Mouse (Mus musculus) erythroblast, embryonic 14.5 days (primary cell): ENCODE measurements at regions not wholly inside any gene's neighbourhood (a gene's known extent, or its start where the extent isn't known, plus 50 kb on each side); places are given as distances from the start of the nearest gene placed in this dataset.

Experiments
- H3K27me3 ChIP-seq: 2 replicates; pipeline ENCODE4 v1.6.1; 2012; ENCODE audit warnings: inconsistent platforms; ENCODE audit not compliant: control insufficient read depth
- H3K36me3 ChIP-seq: 2 replicates; pipeline ENCODE4 v1.6.1; 2012; ENCODE audit warnings: mild to moderate bottlenecking, inconsistent platforms; ENCODE audit not compliant: control insufficient read depth
- H3K4me1 ChIP-seq: 2 replicates; pipeline ENCODE4 v1.6.1; 2012; ENCODE audit warnings: inconsistent platforms; ENCODE audit not compliant: control insufficient read depth
- H3K4me3 ChIP-seq: replicated peaks from 2 replicates; pipeline ENCODE3; 2012; ENCODE audit warnings: moderate library complexity, mild to moderate bottlenecking, inconsistent platforms
- H3K9me3 ChIP-seq: 2 replicates; pipeline ENCODE4 v1.6.1; 2012; ENCODE audit warnings: low read length, inconsistent platforms, mixed read lengths; ENCODE audit not compliant: control insufficient read depth
- GATA1 ChIP-seq: IDR thresholded peaks from 2 replicates; pipeline ENCODE4 v1.6.1; 2012; ENCODE audit warnings: low read length, inconsistent platforms, mixed read lengths
- TAL1 ChIP-seq: IDR thresholded peaks from 3 replicates; pipeline ENCODE4 v1.6.1; 2012; ENCODE audit warnings: low read length, inconsistent platforms, mixed read lengths

DNA sequence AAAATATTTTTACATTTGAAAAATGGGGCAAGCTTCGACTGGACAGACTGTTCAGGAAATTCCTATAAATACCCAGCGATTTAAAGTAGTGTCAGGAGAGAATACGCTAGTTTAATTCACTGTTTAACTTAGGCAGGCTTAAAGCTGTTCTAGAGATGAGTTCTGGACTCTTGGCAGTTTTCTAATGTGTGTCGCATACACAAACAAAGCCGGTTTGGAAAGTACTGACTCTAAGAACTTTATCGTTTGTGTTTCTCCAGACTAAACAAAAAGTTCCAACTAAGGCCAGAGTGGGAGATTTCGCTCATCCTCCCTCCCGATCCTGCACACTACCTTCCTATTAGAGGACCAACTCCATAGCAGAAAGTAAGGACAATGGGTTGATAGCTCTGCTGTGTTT is 201.7 kb upstream of the Map3k1 start:
- Histone ChIP-seq H3K36me3 (peaks cover 2% of the 10 kb centered on the region; the same call in 1 of the 2 replicates), H3K27me3 (peaks cover 48% of the 10 kb centered on the region), H3K9me3 (peaks cover 12% of the 10 kb centered on the region), H3K4me3 (no peak overlapping the region), H3K4me1 (peaks cover 39% of the 10 kb centered on the region)
- TF ChIP-seq GATA1 (no peak), TAL1 (no peak)

- H3K27me3 ChIP-seq: peaks cover 37% of the 10 kb centered on the region
Measured at GRCm38 (mm10) chr13:112012640-112013039, 203.8 kb upstream of the Map3k1 start.

DNA sequence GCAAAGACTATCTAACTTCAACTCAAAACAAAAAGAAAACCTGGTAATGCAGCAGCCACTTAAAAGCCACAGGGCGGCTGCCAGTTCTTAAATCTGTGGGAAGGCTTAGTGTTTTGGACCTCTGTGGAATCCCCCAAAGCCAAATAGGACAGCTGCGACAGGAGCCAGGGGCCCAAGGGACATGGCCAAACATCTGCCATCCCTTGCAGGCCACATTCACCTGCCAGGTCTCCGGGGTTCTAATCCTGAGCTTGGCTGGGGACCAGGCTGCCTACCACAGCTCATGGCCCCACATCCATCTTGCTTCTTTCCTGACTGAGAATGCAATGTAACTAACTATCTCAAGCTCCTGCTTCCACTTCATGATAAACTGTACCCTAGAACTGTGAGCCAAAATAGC is 206.3 kb upstream of the Map3k1 start:
- TF ChIP-seq GATA1: no peak
- TF ChIP-seq TAL1: no peak
- Histone ChIP-seq H3K4me3 (no peak overlapping the region), H3K4me1 (peaks cover 77% of the 10 kb centered on the region), H3K36me3 (peaks cover 2% of the 10 kb centered on the region; the same call in 1 of the 2 replicates), H3K27me3 (peaks cover 24% of the 10 kb centered on the region), H3K9me3 (no peaks in the 10 kb centered on the region; the same call in 1 of the 2 replicates)

More at GRCm38 (mm10) chr13:112012640-112013039, 203.8 kb upstream of the Map3k1 start:
- Histone ChIP-seq H3K4me3 (no peak overlapping the region), H3K4me1 (peaks cover 57% of the 10 kb centered on the region), H3K36me3 (peaks cover 2% of the 10 kb centered on the region; the same call in 1 of the 2 replicates), H3K9me3 (peaks cover 12% of the 10 kb centered on the region)
- no peak for TF ChIP-seq GATA1

DNA sequence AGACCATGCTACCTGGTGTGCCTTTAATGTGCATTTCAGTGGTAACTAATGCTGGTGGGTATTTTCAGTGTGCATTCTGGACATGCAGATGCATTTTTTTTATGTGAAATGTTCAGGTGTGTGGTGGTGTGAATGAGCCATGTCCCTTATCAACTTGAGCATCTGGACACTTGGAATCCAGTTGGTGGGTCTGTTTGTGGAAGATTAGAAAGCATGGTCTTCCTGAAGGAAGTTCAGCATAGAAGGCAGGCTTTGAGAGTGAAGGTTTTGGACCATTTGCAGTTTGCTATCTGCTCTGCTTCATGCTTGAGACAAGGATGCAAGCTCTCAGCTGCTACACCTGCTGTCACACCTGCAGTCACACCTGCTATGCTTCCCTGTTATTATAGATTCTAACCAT is 207.5 kb upstream of the Map3k1 start:
- peak; percentile 35; the same call in 1 of the 2 replicates for TF ChIP-seq GATA1
- TF ChIP-seq TAL1: peak; percentile 81
- Histone ChIP-seq H3K4me3 (no peak overlapping the region), H3K27me3 (peaks cover 14% of the 10 kb centered on the region), H3K9me3 (no peaks in the 10 kb centered on the region; the same call in 1 of the 2 replicates), H3K36me3 (peaks cover 2% of the 10 kb centered on the region; the same call in 1 of the 2 replicates), H3K4me1 (peaks cover 73% of the 10 kb centered on the region)

- peaks cover 73% of the 10 kb centered on the region for H3K4me1 ChIP-seq
Measured at GRCm38 (mm10) chr13:112018497-112019281, 209.9 kb upstream of the Map3k1 start.

GRCm38 (mm10) chr13:112019575-112019974 is 210.8 kb upstream of the Map3k1 start:
- no peaks in the 10 kb centered on the region; the same call in 1 of the 2 replicates for H3K9me3 ChIP-seq
- no peaks in the 10 kb centered on the region for H3K27me3 ChIP-seq
- TF ChIP-seq TAL1: no peak
- no peak for TF ChIP-seq GATA1
- H3K36me3 ChIP-seq: peaks cover 2% of the 10 kb centered on the region; the same call in 1 of the 2 replicates
- no peak overlapping the region for H3K4me3 ChIP-seq
- H3K4me1 ChIP-seq: peaks cover 73% of the 10 kb centered on the region

More at GRCm38 (mm10) chr13:112018497-112019281, 209.9 kb upstream of the Map3k1 start:
- Histone ChIP-seq H3K27me3 (no peaks in the 10 kb centered on the region), H3K36me3 (peaks cover 2% of the 10 kb centered on the region; the same call in 1 of the 2 replicates), H3K4me3 (no peak overlapping the region), H3K9me3 (no peaks in the 10 kb centered on the region; the same call in 1 of the 2 replicates)
- TF ChIP-seq TAL1 (no peak), GATA1 (no peak)

- TF ChIP-seq TAL1: no peak
- TF ChIP-seq GATA1: no peak
- Histone ChIP-seq H3K27me3 (peaks cover 10% of the 10 kb centered on the region; the same call in 1 of the 2 replicates), H3K36me3 (no peaks in the 10 kb centered on the region), H3K4me1 (peaks cover 61% of the 10 kb centered on the region), H3K4me3 (no peak overlapping the region), H3K9me3 (no peaks in the 10 kb centered on the region)
Measured at GRCm38 (mm10) chr13:112023171-112023570, 214.4 kb upstream of the Map3k1 start.

DNA sequence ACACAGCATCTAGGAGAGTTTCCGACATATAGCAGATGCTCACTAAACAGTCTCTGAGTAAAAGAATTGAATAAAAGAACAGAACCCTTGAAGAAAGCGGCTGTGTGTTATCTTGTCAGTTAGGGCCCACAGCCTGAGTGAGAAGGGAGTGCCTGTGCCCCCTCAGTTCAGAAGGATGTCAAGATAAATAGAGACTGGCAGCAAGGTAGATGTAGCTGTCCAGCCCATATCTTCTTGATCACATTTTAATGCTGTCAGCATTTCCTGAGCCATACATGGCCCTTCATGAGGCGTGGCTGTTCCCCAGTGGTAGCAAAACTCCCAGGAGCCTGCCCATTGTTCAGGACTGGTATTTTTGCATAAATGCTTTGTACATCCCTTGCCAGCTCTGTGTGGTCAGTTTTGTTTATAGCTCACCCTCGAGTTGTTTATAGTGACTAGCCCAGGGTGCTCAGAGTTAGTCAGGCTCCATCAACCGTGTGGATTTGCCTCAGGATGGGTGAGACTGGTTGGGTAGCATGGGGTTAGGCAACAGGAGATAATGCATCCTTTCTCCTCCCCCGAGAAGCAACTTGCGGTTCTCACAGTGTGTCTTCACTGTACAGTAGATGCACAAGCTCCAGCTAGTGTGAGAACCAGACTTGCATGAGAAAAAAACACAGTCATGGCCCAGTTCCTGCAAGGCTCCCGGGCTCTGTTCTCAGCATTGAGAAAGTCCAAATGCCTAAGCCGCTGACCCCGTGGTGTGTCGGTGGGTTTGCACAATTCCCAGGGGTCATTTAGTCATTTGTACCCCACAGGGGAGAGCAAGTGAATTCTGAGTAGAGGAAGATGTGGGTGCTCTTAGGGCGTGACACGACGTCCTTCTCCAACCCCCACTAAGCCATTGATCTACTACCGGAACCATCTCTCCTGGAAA is 216.1 kb upstream of the Map3k1 start:
- TF ChIP-seq GATA1 (0 out of 2 replicates have a peak, but pooled peaks have one; percentile 3), TAL1 (peak; percentile 55; the same call in 2 of the 3 replicates)
- Histone ChIP-seq H3K4me3 (peak overlapping the region; percentile 10), H3K4me1 (peaks cover 43% of the 10 kb centered on the region), H3K36me3 (no peaks in the 10 kb centered on the region), H3K9me3 (no peaks in the 10 kb centered on the region), H3K27me3 (peaks cover 27% of the 10 kb centered on the region)
